Mouse (Mus musculus) midbrain, embryonic 11.5 days (tissue): ENCODE results near the gene Fam228b. TPM values are rescaled to one million over a fixed set of nuclear protein-coding genes. Genes with fewer than 3 reads are reported as not detected.
"Not testable (repeated sequence)": the region's sequence is repeated elsewhere in the genome, so short reads cannot be mapped to it uniquely, and the experiment has no call there.

ENCODE experiments used
- ATAC-seq: fragments of 200-750 bp; cut with Nextera tagmentation; 2 replicates; pipeline ENCODE4 v1.8.0; 2017; ENCODE audit warnings: moderate TSS enrichment, moderate library complexity; ENCODE audit not compliant: low FRiP score
- DNase-seq: peaks from one replicate; pipeline ENCODE4 v3.0.0; 2015; ENCODE audit warnings: low spot score; ENCODE audit errors: missing footprints
- H3K27ac ChIP-seq: fragments of 300-500 bp; sonication (generic); 2 replicates; pipeline ENCODE4 v1.5.1; 2014; ENCODE audit warnings: low read depth, low read length
- H3K27me3 ChIP-seq: fragments of 300-500 bp; sonication (generic); 2 replicates; pipeline ENCODE4 v1.6.1; 2014; ENCODE audit warnings: mild to moderate bottlenecking, low read length, moderate library complexity, mixed read lengths; ENCODE audit not compliant: control insufficient read depth, insufficient read depth
- H3K36me3 ChIP-seq: fragments of 300-500 bp; sonication (generic); 2 replicates; pipeline ENCODE4 v1.6.1; 2014; ENCODE audit warnings: mild to moderate bottlenecking, low read length, moderate library complexity, mixed read lengths; ENCODE audit not compliant: control insufficient read depth, insufficient read depth
- H3K4me1 ChIP-seq: fragments of 300-500 bp; sonication (generic); 2 replicates; pipeline ENCODE4 v1.6.1; 2014; ENCODE audit warnings: low read length; ENCODE audit not compliant: control insufficient read depth, insufficient read depth
- H3K4me2 ChIP-seq: fragments of 300-500 bp; sonication (generic); 2 replicates; pipeline ENCODE4 v1.6.1; 2014; ENCODE audit warnings: mild to moderate bottlenecking, moderate library complexity
- H3K4me3 ChIP-seq: fragments of 300-500 bp; sonication (generic); 2 replicates; pipeline ENCODE4 v1.5.1; 2014; ENCODE audit warnings: low read depth, low read length
- H3K9ac ChIP-seq: fragments of 300-500 bp; sonication (generic); 2 replicates; pipeline ENCODE4 v1.6.1; 2014; ENCODE audit warnings: low read length
- H3K9me3 ChIP-seq: fragments of 300-500 bp; sonication (generic); 2 replicates; pipeline ENCODE4 v1.6.1; 2016; ENCODE audit warnings: low read length; ENCODE audit not compliant: control insufficient read depth
- WGBS: fragments of 180-500 bp; shearing (Covaris S2); extraction: QIAGEN DNeasy Blood & Tissue Kit; methylation state at CpG from one replicate; pipeline ENCODE4 v1.1.7; 2014; 5-methylcytosine and 5-hydroxymethylcytosine counted together
- polyA plus RNA-seq: library from polyadenylated mRNA; unstranded; fragments of >200 nt; fragmentation: Nextera tagmentation; extraction: Ambion mirVana; gene quantifications from 2 replicates; pipeline ENCODE4 v1.2.1, GENCODE M21; 2014

The Fam228b gene
- 4.2 and 4.3 TPM in 2 replicates for polyA plus RNA-seq

DNA sequence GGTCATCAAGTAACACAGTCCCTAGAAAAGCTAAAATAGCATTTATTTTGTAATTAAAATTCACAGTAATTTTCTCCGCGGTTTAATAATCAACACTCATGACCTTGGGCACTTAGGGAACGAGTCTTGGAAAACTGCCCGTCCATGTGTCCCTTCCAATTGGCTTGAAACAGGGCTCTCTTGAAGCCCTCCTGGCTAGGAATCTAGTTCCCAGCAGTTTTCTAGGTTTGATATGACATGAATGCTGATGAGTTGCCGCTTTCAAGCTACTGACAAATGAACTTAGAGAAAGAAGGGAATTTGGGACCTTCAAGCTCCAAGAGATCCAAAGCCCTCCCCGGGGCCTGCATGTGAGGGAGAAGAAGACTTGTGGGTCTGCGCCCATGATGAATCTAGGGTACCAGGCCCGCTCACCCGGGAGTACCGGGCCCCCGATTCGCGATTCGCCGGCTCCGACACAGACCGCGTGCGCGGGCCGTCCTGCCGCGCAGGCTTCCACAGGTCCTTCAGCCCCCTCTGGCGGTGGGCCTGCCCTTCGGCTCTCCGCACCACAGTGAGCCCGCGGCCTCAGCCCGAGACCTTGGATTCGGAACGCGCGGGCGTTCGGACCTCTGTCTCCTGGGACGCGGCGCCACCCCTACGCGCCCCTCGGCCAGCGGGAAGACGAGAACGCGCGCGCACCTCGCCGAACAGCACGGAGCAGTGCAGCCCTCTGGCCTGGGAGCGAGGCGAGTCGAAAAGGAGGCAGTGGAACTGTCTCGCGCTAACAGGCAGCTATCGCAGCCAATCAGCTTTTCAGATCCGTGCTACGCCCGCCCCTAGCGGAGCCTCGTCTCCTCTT, at the start of gene Fam228b, which contains the start of gene Pfn4:
Fam228b (minus strand) TSS at position 776 of the 841 bp plus-strand sequence.
Pfn4 (plus strand) TSS at position 531 of the 841 bp plus-strand sequence.
- Histone ChIP-seq H3K27ac (peak within 1 kb of the TSS; percentile 89), H3K36me3 (no peaks in the 10 kb centered on the region), H3K4me1 (no peaks in the 10 kb centered on the region), H3K4me2 (peak within 1 kb of the TSS; percentile 53), H3K9me3 (no peaks in the 10 kb centered on the region), H3K9ac (peak within 1 kb of the TSS; percentile 86), H3K27me3 (no peaks in the 10 kb centered on the region), H3K4me3 (peak within 1 kb of the TSS; percentile 59)
- peak; percentile 99 for ATAC-seq
- WGBS = 4% methylated on average over 61 of the region's 61 CpGs
- peak; percentile 100 for DNase-seq

- Histone ChIP-seq H3K36me3 (peaks cover 2% of the 10 kb centered on the region; the same call in 1 of the 2 replicates), H3K27ac (peak within 1 kb of the TSS; percentile 57; the same call in 1 of the 2 replicates), H3K4me2 (peak within 1 kb of the TSS; percentile 93), H3K9ac (peak within 1 kb of the TSS; percentile 72), H3K27me3 (no peaks in the 10 kb centered on the region), H3K9me3 (no peaks in the 10 kb centered on the region), H3K4me1 (peaks cover 14% of the 10 kb centered on the region), H3K4me3 (peak within 1 kb of the TSS; percentile 87)
- DNase-seq = peak; percentile 100
- WGBS = under 1% methylated on average over 49 of the region's 49 CpGs
- peak; percentile 99 for ATAC-seq
Observed at GRCm38 (mm10) chr12:4817361-4818101, 48.5 kb upstream of the Fam228b start, which contains the start of gene Sf3b6. TSS of gene Sf3b6 (plus strand) at chr12:4817544.

GRCm38 (mm10) chr12:4816680-4817360, 47.8 kb upstream of the Fam228b start:
- ATAC-seq (peak; percentile 79; the same call in 1 of the 2 replicates), DNase-seq (no peak)
- 10% methylated on average over 24 of the region's 24 CpGs for WGBS
- H3K4me3 ChIP-seq = peak overlapping the region; percentile 87
- H3K9ac ChIP-seq = peak overlapping the region; percentile 66
- peaks cover 14% of the 10 kb centered on the region for H3K4me1 ChIP-seq
- H3K4me2 ChIP-seq = peak overlapping the region; percentile 74
- peak overlapping the region; percentile 57; the same call in 1 of the 2 replicates for H3K27ac ChIP-seq
- no peaks in the 10 kb centered on the region for H3K9me3 ChIP-seq
- peaks cover 2% of the 10 kb centered on the region; the same call in 1 of the 2 replicates for H3K36me3 ChIP-seq
- H3K27me3 ChIP-seq = no peaks in the 10 kb centered on the region

DNA sequence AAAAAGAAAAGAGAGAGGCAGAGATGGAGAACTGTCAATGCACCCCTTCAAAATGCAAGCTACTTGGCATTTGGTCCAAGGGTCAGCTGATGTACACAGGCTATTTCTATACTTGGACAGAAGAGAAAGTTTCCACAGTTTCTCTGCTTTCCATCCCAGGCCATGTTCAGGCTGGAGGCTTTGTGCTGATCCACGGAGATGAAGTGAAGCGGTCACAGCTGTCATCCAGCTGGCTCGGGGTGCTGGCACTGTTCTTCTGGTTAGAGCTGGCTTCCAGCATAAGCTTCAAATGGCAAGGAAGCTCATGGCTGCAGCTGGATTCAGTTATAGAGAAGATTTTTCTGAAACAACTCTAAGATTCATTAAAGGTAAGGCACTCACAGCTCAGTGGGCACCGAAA, 44.6 kb upstream of the Fam228b start:
- H3K36me3 ChIP-seq = no peaks in the 10 kb centered on the region
- no peak overlapping the region for H3K4me2 ChIP-seq
- H3K27ac ChIP-seq = no peak overlapping the region
- H3K4me3 ChIP-seq = no peak overlapping the region
- no peak overlapping the region for H3K9ac ChIP-seq
- H3K9me3 ChIP-seq = no peaks in the 10 kb centered on the region
- WGBS = 93% methylated on average over 4 of the region's 4 CpGs
- no peaks in the 10 kb centered on the region for H3K27me3 ChIP-seq
- DNase-seq (no peak), ATAC-seq (no peak)
- peaks cover 13% of the 10 kb centered on the region for H3K4me1 ChIP-seq

DNA sequence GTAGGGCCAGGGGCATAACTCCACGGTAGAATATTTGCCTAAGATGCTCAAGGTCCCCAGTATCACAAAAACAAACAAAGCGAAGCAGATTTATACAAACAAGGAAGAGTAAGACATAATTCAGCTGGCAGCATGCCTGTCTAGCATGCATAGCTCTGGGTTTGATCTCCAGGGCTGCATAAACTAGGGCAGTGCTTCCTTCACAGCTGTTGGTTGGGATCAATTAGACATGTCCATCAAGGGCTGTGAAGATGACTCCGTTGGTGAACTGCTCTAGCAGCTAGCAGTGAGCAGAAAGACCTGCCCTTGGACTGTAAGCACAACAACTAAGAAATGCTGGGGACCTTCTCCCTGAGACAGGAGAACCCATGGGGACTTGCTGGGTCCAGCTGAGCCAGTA, 42.6 kb upstream of the Fam228b start:
- no peaks in the 10 kb centered on the region for H3K9me3 ChIP-seq
- no peak overlapping the region for H3K9ac ChIP-seq
- DNase-seq (no peak), ATAC-seq (no peak)
- H3K4me1 ChIP-seq = peaks cover 3% of the 10 kb centered on the region
- H3K4me2 ChIP-seq = no peak overlapping the region
- no peaks in the 10 kb centered on the region for H3K36me3 ChIP-seq
- H3K4me3 ChIP-seq = no peak overlapping the region
- WGBS = 75% methylated on average over 3 of the region's 3 CpGs
- no peak overlapping the region for H3K27ac ChIP-seq
- no peaks in the 10 kb centered on the region for H3K27me3 ChIP-seq

- no peaks in the 10 kb centered on the region for H3K4me1 ChIP-seq
- DNase-seq (no peak), ATAC-seq (no peak)
- WGBS = 83% methylated on average over 4 of the region's 4 CpGs
- no peak overlapping the region for H3K9ac ChIP-seq
- H3K9me3 ChIP-seq = no peaks in the 10 kb centered on the region
- no peaks in the 10 kb centered on the region for H3K36me3 ChIP-seq
- no peak overlapping the region for H3K4me3 ChIP-seq
- no peak overlapping the region for H3K27ac ChIP-seq
- no peak overlapping the region for H3K4me2 ChIP-seq
- H3K27me3 ChIP-seq = no peaks in the 10 kb centered on the region
Observed at GRCm38 (mm10) chr12:4811036-4811435, 42.0 kb upstream of the Fam228b start.

GRCm38 (mm10) chr12:4797471-4797870, 28.4 kb upstream of the Fam228b start:
- not testable (repeated sequence) for H3K27me3 ChIP-seq, DNase-seq, H3K9ac ChIP-seq, H3K4me3 ChIP-seq, H3K4me1 ChIP-seq, H3K9me3 ChIP-seq, H3K27ac ChIP-seq, ATAC-seq, H3K4me2 ChIP-seq, H3K36me3 ChIP-seq
- 82% methylated on average over 6 of the region's 6 CpGs for WGBS

DNA sequence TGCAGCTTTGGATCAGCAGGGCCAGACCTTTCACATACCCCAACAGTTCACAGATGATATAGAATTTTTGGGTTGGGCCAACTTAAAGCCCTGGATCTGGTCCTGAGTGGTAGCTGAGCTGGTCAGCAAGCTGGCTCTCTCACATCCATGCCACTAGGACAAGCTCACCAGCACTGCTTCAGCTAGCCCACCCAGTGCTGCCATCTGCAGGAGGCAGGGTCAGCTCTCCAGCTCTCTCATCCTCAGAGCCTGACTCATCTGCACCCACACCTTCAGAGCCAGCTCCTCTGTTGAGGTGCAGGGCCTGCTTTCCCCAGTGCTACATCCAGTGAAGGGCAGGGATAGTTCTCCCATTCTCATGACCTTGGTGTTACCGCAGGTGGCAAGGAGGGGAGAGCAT, 24.7 kb upstream of the Fam228b start:
- Histone ChIP-seq H3K9me3 (no peaks in the 10 kb centered on the region), H3K4me1 (no peaks in the 10 kb centered on the region), H3K36me3 (no peaks in the 10 kb centered on the region), H3K9ac (no peak overlapping the region), H3K4me3 (no peak overlapping the region), H3K4me2 (no peak overlapping the region), H3K27me3 (no peaks in the 10 kb centered on the region), H3K27ac (no peak overlapping the region)
- WGBS = 73% methylated on average over 1 of the region's 1 CpGs
- no peak for DNase-seq
- no peak for ATAC-seq
